Mouse (Mus musculus) urinary bladder, postnatal 14 days (tissue): ENCODE results near the gene Dolk.
A peak's percentile ranks its signal among the peaks of the same experiment; 100 is the strongest.

ENCODE experiments used
- DNase-seq: peaks from one replicate; pipeline ENCODE4 v3.0.0; 2021; ENCODE audit warnings: low spot score

Gene Dolk

GRCm38 (mm10) chr2:30250166-30251128 lies 35.7 kb downstream of the Dolk start:
- no peak for DNase-seq

GRCm38 (mm10) chr2:30249182-30249581 lies 37.0 kb downstream of the Dolk start:
- DNase-seq = no peak

- no peak for DNase-seq
Measured at GRCm38 (mm10) chr2:30247681-30248080, 38.5 kb downstream of the Dolk start.

GRCm38 (mm10) chr2:30247036-30247435 lies 39.1 kb downstream of the Dolk start:
- DNase-seq = no peak

GRCm38 (mm10) chr2:30244595-30245178 lies 41.4 kb downstream of the Dolk start:
- peak; percentile 60 for DNase-seq

- DNase-seq = no peak
Measured at GRCm38 (mm10) chr2:30243391-30243790, 42.7 kb downstream of the Dolk start.

- peak; percentile 46 for DNase-seq
Measured at GRCm38 (mm10) chr2:30242509-30242908, 43.6 kb downstream of the Dolk start.

GRCm38 (mm10) chr2:30240267-30240666 lies 45.9 kb downstream of the Dolk start, which contains the start of gene Gm28035:
Gm28035 (plus strand) TSS chr2:30240567.
- DNase-seq = no peak

- no peak for DNase-seq
Measured at GRCm38 (mm10) chr2:30239777-30240176, 46.4 kb downstream of the Dolk start.

GRCm38 (mm10) chr2:30238906-30239465 lies 47.1 kb downstream of the Dolk start:
- DNase-seq = no peak

- DNase-seq = peak; percentile 70
Measured at GRCm38 (mm10) chr2:30237881-30238280, 48.3 kb downstream of the Dolk start.

- DNase-seq = peak; percentile 100
Measured at GRCm38 (mm10) chr2:30237199-30237880, 48.8 kb downstream of the Dolk start, which contains the start of gene Lrrc8a. Lrrc8a (plus strand) TSS chr2:30237715.

GRCm38 (mm10) chr2:30236426-30237198 lies 49.5 kb downstream of the Dolk start:
- DNase-seq = no peak

GRCm38 (mm10) chr2:30235593-30235992 lies 50.5 kb downstream of the Dolk start:
- no peak for DNase-seq
